Mouse (Mus musculus) gastrocnemius, postnatal 36 days (tissue): ENCODE measurements around the gene Atg2a. TPM values are rescaled to one million over a fixed set of nuclear protein-coding genes. Genes with fewer than 3 reads are reported as not detected.
"Not testable (repeated sequence)": the region's sequence is repeated elsewhere in the genome, so short reads cannot be mapped to it uniquely, and the experiment has no call there.

ENCODE experiments used
- DNase-seq, 2 experiments: peaks; one replicate each; pipeline ENCODE4 v3.0.0; 2022
- intact Hi-C: fragments of 180-260 bp; cut with DNase I; formaldehyde crosslinking; loops from one replicate; pipeline ENCODE4 v1.15.1; 2025
- microRNA-seq, 2 experiments: library from miRNA; unstranded; fragments of <30 nt; microRNA quantifications; one replicate each; pipeline ENCODE4 v1.2.0; 2021
- total RNA-seq, 2 experiments: library from RNA; stranded (reverse); gene quantifications; 2 replicates each; pipeline ENCODE4 v1.2.3; 2021

The Atg2a gene
- total RNA-seq, 2 experiments from 2014 or later, result 16.5 to 18.0 TPM

- DNase-seq, intact Hi-C loops: not testable (repeated sequence)
Observed at GRCm38 (mm10) chr19:6311783-6312182, 70.3 kb downstream of the Atg2a start.

Small RNAs within 50 kb of the gene (microRNA-seq; reads per million reads assigned to microRNA genes)
- gene Mir192 (39.3 to 39.7 reads per million in 2 experiments), gene Mir194-2 (40.1 to 62.3 reads per million in 2 experiments)

Other genes with a start within 250 kb of the Atg2a start
- 10 to 100 TPM; 82.6 to 95.2 TPM for gene Capn1, start 225.8 kb upstream of the Atg2a start, total RNA-seq
- gene Syvn1, start 195.1 kb upstream of the Atg2a start, total RNA-seq, result 10 to 100 TPM; 14.4 to 15.8 TPM
- gene Mrpl49, start 183.9 kb upstream of the Atg2a start, total RNA-seq, result 10 to 100 TPM; 25.8 TPM
- gene Fau, start 183.8 kb upstream of the Atg2a start, total RNA-seq, result 100 to 1,000 TPM; 333 to 400 TPM
- 1 to 10 TPM; 7.6 to 9.0 TPM for gene Znhit2, start 180.5 kb upstream of the Atg2a start, total RNA-seq
- gene Tm7sf2, start 173.3 kb upstream of the Atg2a start, total RNA-seq, result 1 to 10 TPM; 4.9 to 5.1 TPM
- gene Vps51, start 164.4 kb upstream of the Atg2a start, total RNA-seq, result 10 to 100 TPM; 15.7 to 19.3 TPM
- not detected for gene Tmem262, start 161.6 kb upstream of the Atg2a start, total RNA-seq
- gene Gm28374, start 159.4 kb upstream of the Atg2a start, total RNA-seq, result not detected
- gene Zfpl1, start 156.7 kb upstream of the Atg2a start, total RNA-seq, result 10 to 100 TPM; 10.2 to 10.3 TPM
- under 1 TPM in 1 of 2 experiments, not detected in 1; 0.28 TPM for gene Cdca5, start 156.7 kb upstream of the Atg2a start, total RNA-seq
- gene AC131692.1, start 147.2 kb upstream of the Atg2a start, total RNA-seq, result not detected
- gene Naaladl1, start 135.9 kb upstream of the Atg2a start, total RNA-seq, result not detected
- 1 to 10 TPM; 8.7 to 9.8 TPM for gene Sac3d1, start 123.0 kb upstream of the Atg2a start, total RNA-seq
- 10 to 100 TPM in 1 of 2 experiments, 1 to 10 TPM in 1; 8.6 to 10.6 TPM for gene Snx15, start 113.4 kb upstream of the Atg2a start, total RNA-seq
- under 1 TPM; 0.17 to 0.26 TPM for gene Batf2, start 100.7 kb upstream of the Atg2a start, total RNA-seq
- gene Arl2, start 100.1 kb upstream of the Atg2a start, total RNA-seq, result 10 to 100 TPM; 51.8 to 62.6 TPM
- not detected for gene Majin, start 57.3 kb upstream of the Atg2a start, total RNA-seq
- gene Gpha2, start 15.3 kb upstream of the Atg2a start, total RNA-seq, result not detected
- 10 to 100 TPM; 32.2 to 34.6 TPM for gene Ppp2r5b, start 5.8 kb upstream of the Atg2a start, total RNA-seq
- gene Ehd1, start 35.1 kb downstream of the Atg2a start, total RNA-seq, result 10 to 100 TPM; 23.5 to 36.0 TPM
- 1 to 10 TPM; 4.3 to 5.2 TPM for gene Cdc42bpg, start 64.8 kb downstream of the Atg2a start, total RNA-seq
- gene Men1, start 93.3 kb downstream of the Atg2a start, total RNA-seq, result 1 to 10 TPM; 6.2 to 7.0 TPM
- 10 to 100 TPM; 10.4 to 12.6 TPM for gene Map4k2, start 99.5 kb downstream of the Atg2a start, total RNA-seq
- 10 to 100 TPM; 75.8 to 84.5 TPM for gene Sf1, start 122.0 kb downstream of the Atg2a start, total RNA-seq
- gene Pygm, start 142.7 kb downstream of the Atg2a start, total RNA-seq, result 1,000 to 10,000 TPM; 7,725 to 8,373 TPM
- 10 to 100 TPM; 11.6 to 25.4 TPM for gene Rasgrp2, start 157.7 kb downstream of the Atg2a start, total RNA-seq
- gene Nrxn2, start 177.1 kb downstream of the Atg2a start, total RNA-seq, result 1 to 10 TPM; 1.4 to 1.7 TPM